Mouse (Mus musculus) ES-E14 (cell line): ENCODE results near the gene Lsm2.

Experiments used
- CHD2 ChIP-seq: IDR thresholded peaks from 2 replicates; pipeline ENCODE4 v1.6.1; 2014; ENCODE audit warnings: mild to moderate bottlenecking, low read depth, low read length, inconsistent platforms
- HCFC1 ChIP-seq: IDR thresholded peaks from 2 replicates; pipeline ENCODE4 v1.6.1; 2012; ENCODE audit warnings: low read length, inconsistent platforms, borderline replicate concordance; ENCODE audit not compliant: insufficient read depth
- MAFK ChIP-seq: IDR thresholded peaks from 2 replicates; pipeline ENCODE4 v1.6.1; 2014; ENCODE audit warnings: mild to moderate bottlenecking, low read depth, low read length, inconsistent platforms; ENCODE audit not compliant: insufficient read depth
- ZNF384 ChIP-seq: IDR thresholded peaks from 2 replicates; pipeline ENCODE4 v1.6.1; 2012; ENCODE audit warnings: low read depth, low read length, inconsistent platforms

DNA sequence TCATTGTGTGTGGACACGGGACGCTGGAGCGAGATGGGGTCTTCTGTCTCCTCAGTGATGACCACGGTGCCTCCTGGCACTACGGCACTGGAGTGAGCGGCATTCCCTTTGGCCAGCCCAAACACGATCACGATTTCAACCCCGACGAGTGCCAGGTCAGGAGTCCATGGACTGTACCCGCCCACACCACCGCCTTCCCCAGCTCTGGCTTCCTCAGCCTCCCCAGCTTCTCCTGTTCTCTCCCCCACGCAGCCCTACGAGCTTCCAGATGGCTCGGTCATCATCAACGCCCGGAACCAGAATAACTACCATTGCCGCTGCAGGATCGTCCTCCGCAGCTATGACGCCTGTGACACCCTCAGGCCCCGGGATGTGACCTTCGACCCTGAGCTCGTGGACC is 47.6 kb upstream of the Lsm2 start:
- TF ChIP-seq ZNF384, result no peak
- TF ChIP-seq CHD2, result no peak
- no peak for TF ChIP-seq MAFK
- TF ChIP-seq HCFC1, result no peak
